Mouse (Mus musculus) forebrain, embryonic 12.5 days (tissue): ENCODE data around the gene Krtap1-5. TPM values are rescaled to one million over a fixed set of nuclear protein-coding genes. Genes with fewer than 3 reads are reported as not detected.
"Not testable (repeated sequence)": the region's sequence is repeated elsewhere in the genome, so short reads cannot be mapped to it uniquely, and the experiment has no call there.

Source experiments
- ATAC-seq: fragments of 200-750 bp; cut with Nextera tagmentation; 2 replicates; pipeline ENCODE4 v1.8.0; 2017; ENCODE audit warnings: moderate TSS enrichment; ENCODE audit not compliant: low FRiP score
- H3K27ac ChIP-seq: fragments of 300-500 bp; sonication (generic); 2 replicates; pipeline ENCODE4 v1.5.1; 2016; ENCODE audit warnings: mild to moderate bottlenecking
- H3K27me3 ChIP-seq: fragments of 300-500 bp; sonication (generic); 2 replicates; pipeline ENCODE4 v1.6.1; 2016; ENCODE audit warnings: mild to moderate bottlenecking
- H3K36me3 ChIP-seq: fragments of 300-500 bp; sonication (generic); replicated peaks from 2 replicates; pipeline ENCODE4 v1.6.1; 2016; ENCODE audit warnings: mild to moderate bottlenecking
- H3K4me1 ChIP-seq: fragments of 300-500 bp; sonication (generic); 2 replicates; pipeline ENCODE4 v1.6.1; 2016
- H3K4me2 ChIP-seq: fragments of 300-500 bp; sonication (generic); 2 replicates; pipeline ENCODE4 v1.6.1; 2016; ENCODE audit warnings: mild to moderate bottlenecking, moderate library complexity
- H3K4me3 ChIP-seq: fragments of 300-500 bp; sonication (generic); replicated peaks from 2 replicates; pipeline ENCODE4 v1.5.1; 2016; ENCODE audit warnings: mild to moderate bottlenecking
- H3K9ac ChIP-seq: fragments of 300-500 bp; sonication (generic); 2 replicates; pipeline ENCODE4 v1.6.1; 2016; ENCODE audit warnings: mild to moderate bottlenecking
- H3K9me3 ChIP-seq: fragments of 300-500 bp; sonication (generic); 2 replicates; pipeline ENCODE4 v1.6.1; 2016
- WGBS: fragments of 180-500 bp; shearing (Covaris S2); methylation state at CpG from one replicate; pipeline ENCODE4 v1.1.7; 2016; 5-methylcytosine and 5-hydroxymethylcytosine counted together
- polyA plus RNA-seq: library from polyadenylated mRNA; unstranded; fragments of >200 nt; fragmentation: Nextera tagmentation; extraction: Ambion mirVana; gene quantifications from 2 replicates; pipeline ENCODE4 v1.2.1, GENCODE M21; 2016

The Krtap1-5 gene
- polyA plus RNA-seq, result not detected in 2 replicates

DNA sequence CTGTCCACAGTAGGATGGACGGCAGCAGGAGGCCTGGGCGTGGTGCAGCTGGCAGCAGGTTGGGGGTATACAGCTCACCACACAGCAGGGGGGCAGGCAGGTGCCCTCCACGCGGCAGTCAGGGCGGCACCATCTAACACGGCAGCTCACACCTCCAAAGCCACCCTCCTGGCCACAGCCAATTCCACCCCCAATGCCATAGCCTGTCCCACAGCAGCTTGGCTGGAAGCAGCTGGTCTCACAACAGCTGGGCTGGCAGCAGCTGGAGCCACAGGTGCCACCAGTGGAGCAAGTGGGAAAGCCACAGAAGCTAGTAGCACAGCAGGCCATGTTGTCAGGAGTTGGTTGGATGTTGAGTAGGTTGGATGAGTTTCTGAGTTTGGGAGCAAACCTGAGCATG lies at the start of gene Krtap1-5:
TSS of gene Krtap1-5 (minus strand) at position 381 of the 400 bp plus-strand sequence.
- Histone ChIP-seq H3K36me3 (no peaks in the 10 kb centered on the region), H3K27me3 (no peaks in the 10 kb centered on the region; the same call in 1 of the 2 replicates), H3K27ac (no peak within 1 kb of the TSS), H3K9me3 (no peaks in the 10 kb centered on the region), H3K9ac (no peak within 1 kb of the TSS), H3K4me1 (no peaks in the 10 kb centered on the region), H3K4me2 (no peak within 1 kb of the TSS), H3K4me3 (no peak within 1 kb of the TSS)
- ATAC-seq, result no peak
- 87% methylated on average over 6 of the region's 6 CpGs for WGBS

- Histone ChIP-seq H3K4me2 (no peak within 1 kb of the TSS), H3K27ac (no peak within 1 kb of the TSS), H3K4me3 (no peak within 1 kb of the TSS), H3K9me3 (no peaks in the 10 kb centered on the region), H3K36me3 (no peaks in the 10 kb centered on the region), H3K9ac (no peak within 1 kb of the TSS), H3K4me1 (no peaks in the 10 kb centered on the region), H3K27me3 (no peaks in the 10 kb centered on the region)
- WGBS, result 85% methylated on average over 4 of the region's 4 CpGs
- ATAC-seq, result no peak
Measured at GRCm38 (mm10) chr11:99628138-99628537, 47.3 kb upstream of the Krtap1-5 start, which contains the start of gene Krtap4-1. Gene Krtap4-1 (minus strand): TSS chr11:99628238.

GRCm38 (mm10) chr11:99620335-99620734 lies 39.5 kb upstream of the Krtap1-5 start, which contains the start of gene Gm11562:
Gene Gm11562 (minus strand): TSS chr11:99620435.
- no peaks in the 10 kb centered on the region for H3K27me3 ChIP-seq

GRCm38 (mm10) chr11:99614796-99615363 lies 34.1 kb upstream of the Krtap1-5 start, which contains the start of gene Krtap2-4:
Gene Krtap2-4 (minus strand): TSS chr11:99614846.
- H3K4me2 ChIP-seq, result no peak within 1 kb of the TSS
- no peaks in the 10 kb centered on the region for H3K36me3 ChIP-seq
- H3K27ac ChIP-seq, result no peak within 1 kb of the TSS
- 77% methylated on average over 3 of the region's 3 CpGs for WGBS
- no peaks in the 10 kb centered on the region for H3K27me3 ChIP-seq
- ATAC-seq, result no peak
- no peaks in the 10 kb centered on the region for H3K9me3 ChIP-seq
- H3K4me3 ChIP-seq, result no peak within 1 kb of the TSS
- H3K4me1 ChIP-seq, result no peaks in the 10 kb centered on the region
- no peak within 1 kb of the TSS for H3K9ac ChIP-seq

More at GRCm38 (mm10) chr11:99620335-99620734, 39.5 kb upstream of the Krtap1-5 start, which contains the start of gene Gm11562:
- Histone ChIP-seq H3K27ac (no peak within 1 kb of the TSS), H3K9me3 (no peaks in the 10 kb centered on the region), H3K4me1 (no peaks in the 10 kb centered on the region), H3K36me3 (no peaks in the 10 kb centered on the region), H3K4me3 (no peak within 1 kb of the TSS), H3K9ac (no peak within 1 kb of the TSS), H3K4me2 (no peak within 1 kb of the TSS)
- 83% methylated on average over 2 of the region's 2 CpGs for WGBS
- ATAC-seq, result no peak

DNA sequence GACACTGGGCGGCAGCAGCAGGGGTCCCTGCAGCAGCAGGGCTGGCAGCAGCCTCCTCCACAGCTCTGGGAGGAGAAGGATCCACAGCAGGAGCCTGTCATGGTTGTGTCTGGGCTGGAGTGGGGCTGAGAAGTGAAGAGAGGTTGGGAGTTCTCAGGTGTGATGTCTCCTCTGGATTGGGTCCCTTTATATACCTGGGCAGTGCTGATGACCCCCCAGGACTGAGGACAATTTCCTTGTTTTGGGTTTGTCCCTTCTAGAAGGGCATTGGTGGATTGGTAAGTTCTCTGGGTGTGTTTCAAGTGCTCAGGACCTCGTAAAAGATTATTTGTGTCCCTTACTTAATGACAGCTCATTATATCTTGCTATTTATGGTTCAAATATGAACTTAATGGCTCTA lies 29.3 kb upstream of the Krtap1-5 start, which contains the start of gene Gm11937:
TSS of gene Gm11937 (minus strand) at position 101 of the 400 bp plus-strand sequence.
- not testable (repeated sequence) for H3K9ac ChIP-seq, H3K4me2 ChIP-seq, H3K4me1 ChIP-seq, H3K4me3 ChIP-seq, H3K27ac ChIP-seq, ATAC-seq, H3K27me3 ChIP-seq, H3K9me3 ChIP-seq, H3K36me3 ChIP-seq
- WGBS, result 61% methylated on average over 1 of the region's 2 CpGs

DNA sequence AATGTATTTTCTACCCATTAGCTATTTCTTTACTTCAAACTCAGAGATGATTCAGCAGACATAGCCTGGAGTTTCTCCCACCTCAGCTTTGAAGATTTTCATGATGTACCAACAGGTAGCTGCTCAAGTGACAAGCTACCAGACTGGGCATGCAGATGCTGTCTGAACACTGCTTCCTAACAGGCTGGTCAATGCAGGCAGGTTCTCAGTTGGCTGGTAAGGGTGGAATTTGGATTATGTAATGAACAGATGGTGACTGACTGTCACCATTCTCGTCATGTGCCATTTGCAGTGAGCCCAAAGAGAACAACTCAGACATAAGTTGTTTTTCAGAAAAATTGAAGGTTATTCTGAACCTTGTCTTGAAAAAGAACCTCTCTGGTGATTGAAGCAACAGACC lies 28.3 kb upstream of the Krtap1-5 start:
- H3K36me3 ChIP-seq, result no peaks in the 10 kb centered on the region
- no peak overlapping the region for H3K9ac ChIP-seq
- no peaks in the 10 kb centered on the region for H3K9me3 ChIP-seq
- H3K27me3 ChIP-seq, result no peaks in the 10 kb centered on the region
- no peaks in the 10 kb centered on the region for H3K4me1 ChIP-seq
- H3K4me3 ChIP-seq, result no peak overlapping the region
- ATAC-seq, result no peak
- no peak overlapping the region for H3K4me2 ChIP-seq
- no peak overlapping the region for H3K27ac ChIP-seq
- WGBS, result 76% methylated on average over 1 of the region's 1 CpGs

GRCm38 (mm10) chr11:99603208-99603607 lies 22.4 kb upstream of the Krtap1-5 start, which contains the start of gene Gm11938:
Gene Gm11938 (minus strand): TSS chr11:99603308.
- H3K27ac ChIP-seq, H3K9me3 ChIP-seq, H3K36me3 ChIP-seq, H3K4me3 ChIP-seq, H3K27me3 ChIP-seq, ATAC-seq, H3K4me1 ChIP-seq, H3K9ac ChIP-seq, H3K4me2 ChIP-seq: not testable (repeated sequence)
- 90% methylated on average over 1 of the region's 1 CpGs for WGBS

GRCm38 (mm10) chr11:99597742-99598141 lies 16.9 kb upstream of the Krtap1-5 start, which contains the start of gene Krtap9-3:
Gene Krtap9-3 (minus strand): TSS chr11:99598105.
- H3K4me1 ChIP-seq, H3K27me3 ChIP-seq, H3K9ac ChIP-seq, ATAC-seq, H3K4me3 ChIP-seq, H3K9me3 ChIP-seq, H3K36me3 ChIP-seq, H3K27ac ChIP-seq, H3K4me2 ChIP-seq: not testable (repeated sequence)
- WGBS, result 84% methylated on average over 6 of the region's 6 CpGs

DNA sequence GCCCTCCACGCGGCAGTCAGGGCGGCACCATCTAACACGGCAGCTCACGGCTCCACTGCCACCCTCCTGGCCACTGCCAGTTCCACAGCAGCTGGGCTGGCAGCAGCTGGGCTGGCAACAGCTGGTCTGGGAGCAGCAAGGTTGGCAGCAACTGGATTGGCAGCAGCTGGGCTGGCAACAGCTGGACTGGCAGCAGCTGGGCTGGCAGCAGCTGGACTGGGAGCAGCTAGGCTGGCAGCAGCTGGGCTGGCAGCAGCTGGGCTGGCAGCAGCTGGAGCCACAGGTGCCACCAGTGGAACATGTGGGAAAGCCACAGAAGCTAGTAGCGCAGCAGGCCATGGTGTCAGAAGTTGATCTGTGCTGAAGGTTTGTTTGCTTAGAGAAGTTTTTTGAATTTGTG lies 10.2 kb upstream of the Krtap1-5 start, which contains the start of gene Krtap1-3:
TSS of gene Krtap1-3 (minus strand) at position 359 of the 400 bp plus-strand sequence.
- Histone ChIP-seq H3K4me3 (no peak within 1 kb of the TSS), H3K4me2 (no peak within 1 kb of the TSS), H3K9ac (no peak within 1 kb of the TSS), H3K27ac (no peak within 1 kb of the TSS), H3K36me3 (no peaks in the 10 kb centered on the region), H3K9me3 (no peaks in the 10 kb centered on the region), H3K4me1 (no peaks in the 10 kb centered on the region), H3K27me3 (no peaks in the 10 kb centered on the region)
- ATAC-seq, result no peak
- WGBS, result 83% methylated on average over 6 of the region's 6 CpGs

DNA sequence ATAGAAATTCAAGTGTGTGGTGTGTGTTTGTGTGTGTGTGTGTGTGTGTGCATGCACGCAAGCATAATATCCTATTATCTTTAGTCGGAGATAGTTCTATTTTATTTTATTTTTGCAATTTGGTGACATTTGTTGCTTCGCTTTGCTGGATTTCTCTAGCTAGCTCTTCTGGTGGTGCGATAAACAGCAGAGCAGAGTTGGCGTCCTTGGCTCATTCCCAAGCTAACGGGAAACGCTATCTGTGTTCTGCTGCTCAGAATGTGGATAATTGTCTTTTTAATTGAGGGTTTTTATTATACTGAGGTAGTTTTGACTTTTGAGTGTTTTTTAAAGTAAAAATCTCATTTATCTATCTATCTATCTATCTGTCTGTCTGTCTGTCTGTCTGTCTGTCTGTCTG lies 4.3 kb upstream of the Krtap1-5 start:
- ATAC-seq, result no peak
- no peaks in the 10 kb centered on the region for H3K36me3 ChIP-seq
- H3K9ac ChIP-seq, result no peak overlapping the region
- H3K9me3 ChIP-seq, result no peaks in the 10 kb centered on the region
- no peak overlapping the region for H3K4me2 ChIP-seq
- no peak overlapping the region for H3K27ac ChIP-seq
- H3K27me3 ChIP-seq, result no peaks in the 10 kb centered on the region; the same call in 1 of the 2 replicates
- H3K4me3 ChIP-seq, result no peak overlapping the region
- no peaks in the 10 kb centered on the region for H3K4me1 ChIP-seq
- WGBS, result 95% methylated on average over 7 of the region's 7 CpGs

DNA sequence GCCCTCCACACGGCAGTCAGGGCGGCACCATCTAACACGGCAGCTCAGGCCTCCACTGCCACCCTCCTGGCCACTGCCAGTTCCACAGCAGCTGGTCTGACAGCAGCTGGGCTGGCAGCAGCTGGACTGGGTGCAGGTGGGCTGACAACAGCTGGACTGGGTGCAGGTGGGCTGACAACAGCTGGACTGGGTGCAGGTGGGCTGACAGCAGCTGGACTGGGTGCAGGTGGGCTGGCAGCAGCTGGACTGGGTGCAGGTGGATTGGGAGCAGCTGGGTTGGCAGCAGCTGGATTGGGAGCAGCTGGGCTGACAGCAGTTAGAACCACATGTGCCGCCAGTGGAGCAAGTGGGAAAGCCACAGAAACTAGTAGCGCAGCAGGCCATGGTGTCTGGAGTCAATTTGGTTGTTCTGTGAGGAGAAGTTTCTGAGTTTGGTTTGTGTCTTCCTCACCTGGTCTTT lies 2.5 kb upstream of the Krtap1-5 start, which contains the start of gene Krtap1-4:
TSS of gene Krtap1-4 (minus strand) at position 410 of the 460 bp plus-strand sequence.
- H3K4me1 ChIP-seq, result no peaks in the 10 kb centered on the region
- WGBS, result 85% methylated on average over 5 of the region's 5 CpGs

GRCm38 (mm10) chr11:99581564-99581963 lies 748 bp upstream of the Krtap1-5 start:
- H3K27ac ChIP-seq, result no peak overlapping the region
- no peak overlapping the region for H3K4me3 ChIP-seq
- H3K4me1 ChIP-seq, result no peaks in the 10 kb centered on the region
- no peak for ATAC-seq
- no peaks in the 10 kb centered on the region for H3K9me3 ChIP-seq
- no peaks in the 10 kb centered on the region; the same call in 1 of the 2 replicates for H3K27me3 ChIP-seq
- WGBS, result 79% methylated on average over 6 of the region's 6 CpGs
- H3K4me2 ChIP-seq, result no peak overlapping the region
- no peaks in the 10 kb centered on the region for H3K36me3 ChIP-seq
- H3K9ac ChIP-seq, result no peak overlapping the region

More for the DNA sequence above, 2.5 kb upstream of the Krtap1-5 start, which contains the start of gene Krtap1-4:
- no peak within 1 kb of the TSS for H3K4me3 ChIP-seq
- no peaks in the 10 kb centered on the region for H3K9me3 ChIP-seq
- no peaks in the 10 kb centered on the region; the same call in 1 of the 2 replicates for H3K27me3 ChIP-seq
- no peak for ATAC-seq
- no peak within 1 kb of the TSS for H3K9ac ChIP-seq
- H3K36me3 ChIP-seq, result no peaks in the 10 kb centered on the region
- H3K27ac ChIP-seq, result no peak within 1 kb of the TSS
- no peak within 1 kb of the TSS for H3K4me2 ChIP-seq
